Mouse (Mus musculus) stomach, embryonic 14.5 days (tissue): ENCODE measurements around the gene Pard3. TPM values are rescaled to one million over a fixed set of nuclear protein-coding genes. Genes with fewer than 3 reads are reported as not detected.

Experiments used
- ATAC-seq: fragments of 200-750 bp; cut with Nextera tagmentation; 2 replicates; pipeline ENCODE4 v1.8.0; 2017; ENCODE audit warnings: low read depth, moderate TSS enrichment; ENCODE audit not compliant: insufficient number of reproducible peaks, insufficient read depth, low FRiP score
- H3K27ac ChIP-seq: fragments of 300-500 bp; sonication (generic); 2 replicates; pipeline ENCODE4 v1.5.1; 2014; ENCODE audit warnings: mild to moderate bottlenecking, low read length, moderate library complexity, mixed read lengths
- H3K27me3 ChIP-seq: fragments of 300-500 bp; sonication (generic); 2 replicates; pipeline ENCODE4 v1.6.1; 2014; ENCODE audit warnings: low read length, control low read depth, mixed read lengths; ENCODE audit not compliant: control insufficient read depth, insufficient read depth
- H3K36me3 ChIP-seq: fragments of 300-500 bp; sonication (generic); 2 replicates; pipeline ENCODE4 v1.6.1; 2014; ENCODE audit warnings: mild to moderate bottlenecking, control low read depth, low read length, moderate library complexity, mixed read lengths; ENCODE audit not compliant: control insufficient read depth, insufficient read depth
- H3K4me1 ChIP-seq: fragments of 300-500 bp; sonication (generic); 2 replicates; pipeline ENCODE4 v1.6.1; 2014; ENCODE audit warnings: low read length, control low read depth, mixed read lengths; ENCODE audit not compliant: control insufficient read depth, insufficient read depth
- H3K4me2 ChIP-seq: fragments of 300-500 bp; sonication (generic); replicated peaks from 2 replicates; pipeline ENCODE4 v1.6.1; 2014; ENCODE audit warnings: low read depth, low read length, control low read depth
- H3K4me3 ChIP-seq: fragments of 300-500 bp; sonication (generic); 2 replicates; pipeline ENCODE4 v1.5.1; 2014; ENCODE audit warnings: low read depth, low read length, control low read depth
- H3K9ac ChIP-seq: fragments of 300-500 bp; sonication (generic); replicated peaks from 2 replicates; pipeline ENCODE4 v1.6.1; 2014; ENCODE audit warnings: low read depth, mild to moderate bottlenecking, control low read depth, low read length, moderate library complexity, mixed read lengths
- H3K9me3 ChIP-seq: fragments of 300-500 bp; sonication (generic); 2 replicates; pipeline ENCODE4 v1.6.1; 2016; ENCODE audit warnings: low read depth, low read length, control low read depth; ENCODE audit not compliant: control insufficient read depth
- WGBS: fragments of 180-500 bp; shearing (Covaris S2); extraction: QIAGEN DNeasy Blood & Tissue Kit; methylation state at CpG from one replicate; pipeline ENCODE4 v1.1.7; 2014; 5-methylcytosine and 5-hydroxymethylcytosine counted together
- polyA plus RNA-seq: library from polyadenylated mRNA; unstranded; fragments of >200 nt; fragmentation: Nextera tagmentation; extraction: Ambion mirVana; gene quantifications from 2 replicates; pipeline ENCODE4 v1.2.1, GENCODE M21; 2014

Gene Pard3
- polyA plus RNA-seq, 1 experiment from 2014 or later = 37.9 TPM

DNA sequence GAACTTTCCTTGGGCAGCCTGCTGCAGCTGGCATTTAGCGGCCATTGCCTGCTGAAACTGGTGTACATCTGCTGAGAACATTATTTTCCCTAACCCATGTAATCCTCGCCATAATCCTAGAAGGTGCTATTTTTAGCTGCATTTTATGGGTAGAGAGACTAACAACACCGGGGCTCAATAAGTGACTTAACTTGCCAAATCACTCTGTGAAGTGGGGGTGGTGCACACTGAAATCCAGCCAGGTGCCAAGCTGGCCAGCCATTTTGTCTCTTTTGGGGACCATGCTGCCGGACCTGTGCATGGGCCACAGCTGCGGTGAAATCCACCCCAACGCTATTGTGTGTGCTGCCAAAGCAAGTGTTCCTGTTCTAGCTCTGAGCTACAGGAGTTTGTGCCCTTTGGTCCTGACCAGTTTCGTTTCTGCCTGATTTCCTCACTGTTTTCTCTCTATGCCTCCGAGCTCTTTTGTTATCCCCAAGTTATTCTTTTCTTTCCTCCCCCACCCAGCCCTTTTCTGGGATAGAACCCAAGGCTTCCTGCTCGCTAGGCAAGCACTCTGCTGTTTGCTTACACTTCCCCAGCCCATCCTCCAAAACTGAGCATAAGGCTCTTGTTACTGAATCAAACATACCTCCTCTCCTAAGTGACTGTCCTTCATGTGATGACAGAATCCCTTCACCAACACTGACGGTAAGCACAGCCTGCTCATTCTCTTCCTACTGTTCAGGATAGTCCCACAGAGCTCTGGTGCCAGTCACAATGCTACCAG lies 375.9 kb downstream of the Pard3 start:
- no peak overlapping the region for H3K4me2 ChIP-seq
- no peak overlapping the region for H3K9ac ChIP-seq
- H3K27ac ChIP-seq = peak overlapping the region; percentile 40; the same call in 1 of the 2 replicates
- H3K27me3 ChIP-seq = no peaks in the 10 kb centered on the region
- no peaks in the 10 kb centered on the region for H3K9me3 ChIP-seq
- H3K36me3 ChIP-seq = peaks cover 3% of the 10 kb centered on the region; the same call in 1 of the 2 replicates
- no peak for ATAC-seq
- H3K4me1 ChIP-seq = peaks cover 5% of the 10 kb centered on the region; the same call in 1 of the 2 replicates
- 56% methylated on average over 10 of the region's 10 CpGs for WGBS
- H3K4me3 ChIP-seq = no peak overlapping the region

- 0 out of 2 replicates have a peak overlapping the region, but pooled peaks have one; percentile 5 for H3K4me2 ChIP-seq
- WGBS = 69% methylated on average over 9 of the region's 9 CpGs
- H3K9ac ChIP-seq = no peak overlapping the region
Observed at GRCm38 (mm10) chr8:127440161-127440833, 376.6 kb downstream of the Pard3 start.

DNA sequence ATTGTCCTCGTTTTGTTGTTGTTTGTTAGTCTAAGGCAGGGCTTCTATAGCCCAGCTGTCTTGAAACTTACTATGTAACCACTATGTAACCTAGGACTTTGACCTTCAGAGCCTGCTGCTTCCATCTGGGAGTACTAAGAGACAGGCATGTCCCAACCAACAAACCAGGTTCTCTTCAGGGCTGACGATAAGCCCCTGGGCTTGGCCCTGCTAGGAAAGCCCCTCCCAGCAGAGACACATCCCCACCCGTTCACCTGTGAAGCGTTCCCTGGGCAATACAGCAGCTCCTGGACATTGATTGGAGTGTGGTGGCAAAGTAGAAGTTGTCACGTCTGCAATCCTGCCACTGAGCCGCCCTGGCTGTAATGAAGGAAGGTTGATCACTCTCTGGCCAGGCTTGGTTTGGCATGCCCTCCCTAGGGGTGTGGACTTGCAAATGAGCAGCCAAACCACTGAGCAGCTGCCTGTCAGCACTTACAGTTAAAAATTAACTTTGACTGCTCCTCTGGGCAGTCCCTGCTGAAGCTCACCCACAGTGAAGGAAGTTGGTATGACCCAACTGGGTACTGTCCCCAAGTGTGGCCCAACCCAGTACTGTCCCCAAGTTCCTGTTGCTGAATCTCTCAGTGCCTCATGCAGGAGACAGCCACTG lies 377.3 kb downstream of the Pard3 start:
- Histone ChIP-seq H3K36me3 (peaks cover 3% of the 10 kb centered on the region; the same call in 1 of the 2 replicates), H3K4me3 (no peak overlapping the region), H3K27ac (0 out of 2 replicates have a peak overlapping the region, but pooled peaks have one; percentile 33), H3K9ac (no peak overlapping the region), H3K4me2 (0 out of 2 replicates have a peak overlapping the region, but pooled peaks have one; percentile 5), H3K27me3 (no peaks in the 10 kb centered on the region), H3K4me1 (peaks cover 5% of the 10 kb centered on the region; the same call in 1 of the 2 replicates), H3K9me3 (no peaks in the 10 kb centered on the region)
- WGBS = 62% methylated on average over 6 of the region's 6 CpGs
- peak; percentile 89 for ATAC-seq

More at GRCm38 (mm10) chr8:127440161-127440833, 376.6 kb downstream of the Pard3 start:
- H3K4me3 ChIP-seq = no peak overlapping the region
- ATAC-seq = 0 out of 2 replicates have a peak, but pooled peaks have one; percentile 5
- H3K36me3 ChIP-seq = peaks cover 3% of the 10 kb centered on the region; the same call in 1 of the 2 replicates
- peak overlapping the region; percentile 39; the same call in 1 of the 2 replicates for H3K27ac ChIP-seq
- no peaks in the 10 kb centered on the region for H3K27me3 ChIP-seq
- no peaks in the 10 kb centered on the region for H3K9me3 ChIP-seq
- peaks cover 5% of the 10 kb centered on the region; the same call in 1 of the 2 replicates for H3K4me1 ChIP-seq

GRCm38 (mm10) chr8:127447401-127447800 lies 383.7 kb downstream of the Pard3 start:
- Histone ChIP-seq H3K9me3 (no peaks in the 10 kb centered on the region), H3K4me1 (no peaks in the 10 kb centered on the region), H3K27me3 (no peaks in the 10 kb centered on the region), H3K4me2 (no peak overlapping the region), H3K9ac (no peak overlapping the region), H3K36me3 (peaks cover 3% of the 10 kb centered on the region), H3K27ac (no peak overlapping the region), H3K4me3 (no peak overlapping the region)
- WGBS = 95% methylated on average over 1 of the region's 1 CpGs
- ATAC-seq = no peak

DNA sequence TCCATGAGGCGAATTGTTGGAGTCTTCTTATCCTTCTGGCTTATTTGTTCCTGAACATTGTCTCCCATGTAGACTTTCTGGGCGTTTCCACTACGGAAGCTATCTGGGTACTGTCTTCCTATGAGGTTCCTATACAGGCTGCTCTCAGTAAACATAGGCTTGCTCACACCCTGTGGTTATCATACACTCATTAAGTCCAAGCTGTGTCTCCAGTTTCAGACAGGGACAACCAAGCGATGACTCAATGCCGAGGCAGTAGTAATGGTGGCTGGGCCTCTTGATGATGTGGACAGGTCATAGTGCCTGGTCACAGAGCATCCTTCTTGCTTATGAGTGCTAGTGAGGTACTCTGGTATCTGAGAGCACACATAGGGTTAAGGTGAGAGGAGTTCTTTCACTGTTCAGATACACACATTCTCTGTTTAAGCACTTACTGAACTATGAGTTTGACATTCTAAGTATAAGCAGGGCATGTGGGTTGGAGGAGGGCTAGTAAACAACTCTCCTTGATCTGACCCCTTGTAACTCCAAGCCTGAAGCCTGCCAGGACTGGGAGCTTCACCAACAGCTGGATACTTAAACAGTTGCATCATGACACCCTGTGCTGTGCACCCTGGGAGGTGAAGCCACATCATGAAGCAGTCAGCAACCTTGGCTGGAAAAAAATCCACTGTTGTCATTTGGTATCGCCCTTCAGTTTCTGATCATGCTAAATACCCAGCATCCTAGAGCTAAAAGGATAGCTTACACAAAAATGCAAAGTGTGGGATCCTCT lies 385.6 kb downstream of the Pard3 start:
- Histone ChIP-seq H3K4me3 (no peak overlapping the region), H3K4me1 (no peaks in the 10 kb centered on the region), H3K9me3 (no peaks in the 10 kb centered on the region), H3K36me3 (no peaks in the 10 kb centered on the region; the same call in 1 of the 2 replicates), H3K9ac (no peak overlapping the region), H3K27ac (no peak overlapping the region), H3K27me3 (no peaks in the 10 kb centered on the region), H3K4me2 (no peak overlapping the region)
- 92% methylated on average over 6 of the region's 6 CpGs for WGBS
- no peak for ATAC-seq

GRCm38 (mm10) chr8:127450954-127451668 lies 387.4 kb downstream of the Pard3 start:
- no peaks in the 10 kb centered on the region for H3K4me1 ChIP-seq
- H3K27me3 ChIP-seq = no peaks in the 10 kb centered on the region
- 0 out of 2 replicates have a peak, but pooled peaks have one; percentile 58 for ATAC-seq
- H3K9ac ChIP-seq = no peak overlapping the region
- H3K27ac ChIP-seq = no peak overlapping the region
- 79% methylated on average over 14 of the region's 14 CpGs for WGBS
- no peak overlapping the region for H3K4me3 ChIP-seq
- no peaks in the 10 kb centered on the region for H3K9me3 ChIP-seq
- no peaks in the 10 kb centered on the region; the same call in 1 of the 2 replicates for H3K36me3 ChIP-seq
- H3K4me2 ChIP-seq = no peak overlapping the region

DNA sequence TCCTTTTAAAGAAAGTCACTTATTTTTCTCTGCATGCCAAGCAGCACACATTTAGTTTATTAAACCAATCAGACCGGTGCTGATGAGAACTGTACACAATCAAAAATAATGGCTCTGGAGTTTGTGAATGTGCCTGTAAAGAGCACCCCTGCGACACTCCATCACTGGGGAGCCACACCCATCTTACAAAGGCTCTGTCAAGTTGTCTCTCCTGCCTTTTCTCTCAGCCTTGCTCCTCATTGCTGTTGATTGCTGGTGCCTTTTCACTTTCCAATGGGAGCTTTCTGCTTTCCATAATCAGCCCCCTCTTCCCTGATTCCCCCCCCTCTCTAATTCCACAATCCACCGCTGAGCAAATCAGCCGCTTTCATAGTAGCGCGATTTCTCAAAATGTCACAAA lies 388.7 kb downstream of the Pard3 start:
- H3K9ac ChIP-seq = no peak overlapping the region
- no peaks in the 10 kb centered on the region for H3K4me1 ChIP-seq
- no peak overlapping the region for H3K4me3 ChIP-seq
- WGBS = 79% methylated on average over 6 of the region's 6 CpGs
- H3K36me3 ChIP-seq = no peaks in the 10 kb centered on the region; the same call in 1 of the 2 replicates
- H3K27ac ChIP-seq = no peak overlapping the region
- H3K9me3 ChIP-seq = no peaks in the 10 kb centered on the region
- no peak overlapping the region for H3K4me2 ChIP-seq
- no peaks in the 10 kb centered on the region for H3K27me3 ChIP-seq
- ATAC-seq = no peak
